Mouse (Mus musculus) embryonic stem cell, embryonic (primary cell): ENCODE results near the gene Derl2.

Experiments
- CTCF ChIA-PET, 4 experiments: fragments of 300-600 bp in 2 of 4; fragments of 350-600 bp in 2 of 4; sonication (Branson Sonifier 250); formaldehyde crosslinking; loops; one replicate each; lab custom pipeline; 2022; ENCODE audit warnings: inconsistent platforms in 2 of 4; lab: Charles Lee
- POLR2A ChIA-PET, 4 experiments: fragments of 300-600 bp in 2 of 4; fragments of 350-600 bp in 2 of 4; sonication (Branson Sonifier 250); formaldehyde crosslinking; loops; one replicate each; lab custom pipeline; 2022; ENCODE audit warnings: antibody characterized with exemption in 4 of 4, inconsistent platforms in 1 of 4; lab: Charles Lee

Derl2 gene

GRCm38 (mm10) chr11:71019201-71020068, at the start of gene Derl2, which contains the start of gene Mis12:
TSS of gene Derl2 (minus strand) at chr11:71019841.
TSS of gene Mis12 (plus strand) at chr11:71019611.
- POLR2A ChIA-PET: interaction anchor here (0.6 to 9.3 kb wide), 87 partner anchors 8 to 1946 kb away, joined by 3 to 156 read pairs (median 5); partner anchors contain the start of genes Dhx33 (in 4 of the 4), 6330403K07Rik (in 3 of the 4), C1qbp (in 3 of the 4) and Nup88 (in 3 of the 4)
- CTCF ChIA-PET: interaction anchor here in 2 of 4 experiments (0.8 to 1.5 kb wide), 5 partner anchors 10 to 587 kb away, joined by 3 to 5 read pairs (median 4); partner anchors contain the start of genes Arrb2 (in 1 of the 2), Nup88 (in 1 of the 2) and Rpain (in 1 of the 2)

- CTCF ChIA-PET: interaction anchor here in 2 of 4 experiments (0.6 to 2.3 kb wide), 4 partner anchors 151 to 423 kb away, joined by 4 to 12 read pairs (median 4); no protein-coding TSS in a partner anchor
- POLR2A ChIA-PET: interaction anchor here in 2 of 4 experiments (1.0 to 1.4 kb wide), 2 partner anchors 33 to 600 kb away, joined by 3 to 4 read pairs; partner anchors contain the start of genes Derl2 (in 1 of the 2) and Mis12 (in 1 of the 2)
Observed at GRCm38 (mm10) chr11:71052554-71052953, 32.9 kb upstream of the Derl2 start.

- ChIA-PET CTCF (no interaction called here), POLR2A (no interaction called here)
Observed at GRCm38 (mm10) chr11:71039526-71040298, 20.1 kb upstream of the Derl2 start.

GRCm38 (mm10) chr11:71033163-71033761, 13.6 kb upstream of the Derl2 start, which contains the start of gene 6330403K07Rik:
TSS of gene 6330403K07Rik (minus strand) at chr11:71033513.
- POLR2A ChIA-PET: interaction anchor here (0.5 to 7.7 kb wide), 13 partner anchors 14 to 327 kb away, joined by 3 to 84 read pairs (median 4); partner anchors contain the start of genes Derl2 (in 4 of the 4), Mis12 (in 4 of the 4), Dhx33 (in 1 of the 4) and Nup88 (in 1 of the 4)
- CTCF ChIA-PET: interaction anchor here in 2 of 4 experiments (0.5 to 0.7 kb wide), 3 partner anchors 67 to 1257 kb away, joined by 3 to 7 read pairs (median 4); no protein-coding TSS in a partner anchor

GRCm38 (mm10) chr11:71032491-71033162, 13.0 kb upstream of the Derl2 start:
- CTCF ChIA-PET: no interaction called here
- POLR2A ChIA-PET: interaction anchor here (1.0 to 7.7 kb wide), 8 partner anchors 13 to 29 kb away, joined by 3 to 84 read pairs (median 6); partner anchors contain the start of genes Derl2 (in 4 of the 4), Mis12 (in 4 of the 4) and Dhx33 (in 2 of the 4)

- ChIA-PET POLR2A (interaction anchor here (1.0 to 7.7 kb wide), 10 partner anchors 12 to 65 kb away, joined by 3 to 84 read pairs (median 6); partner anchors contain the start of genes Derl2 (in 4 of the 4), Mis12 (in 4 of the 4), Dhx33 (in 2 of the 4) and Nup88 (in 1 of the 4)), CTCF (interaction anchor here in 1 of 4 experiments (0.5 kb wide), 1 partner anchor 619 kb away, joined by 4 read pairs; no protein-coding TSS in a partner anchor)
Observed at GRCm38 (mm10) chr11:71032070-71032469, 12.4 kb upstream of the Derl2 start.

- CTCF ChIA-PET: no interaction called here
- POLR2A ChIA-PET: interaction anchor here in 3 of 4 experiments (0.6 to 7.7 kb wide), 8 partner anchors 10 to 1177 kb away, joined by 3 to 84 read pairs (median 4); partner anchors contain the start of genes Derl2 (in 3 of the 3), Mis12 (in 3 of the 3), C1qbp (in 1 of the 3) and Nup88 (in 1 of the 3)
Observed at GRCm38 (mm10) chr11:71029403-71030118, 9.9 kb upstream of the Derl2 start.

- POLR2A ChIA-PET: interaction anchor here in 3 of 4 experiments (0.8 to 7.7 kb wide), 6 partner anchors 9 to 73 kb away, joined by 3 to 84 read pairs (median 5); partner anchors contain the start of genes Derl2 (in 2 of the 3), Mis12 (in 2 of the 3), Nup88 (in 1 of the 3) and Rpain (in 1 of the 3)
- CTCF ChIA-PET: no interaction called here
Observed at GRCm38 (mm10) chr11:71028280-71028679, 8.6 kb upstream of the Derl2 start.

- CTCF ChIA-PET: interaction anchor here in 1 of 4 experiments (0.8 to 1.0 kb wide), 3 partner anchors 10 to 586 kb away, joined by 3 to 4 read pairs (median 4); partner anchors contain the start of gene Arrb2
- POLR2A ChIA-PET: interaction anchor here (0.6 to 9.3 kb wide), 76 partner anchors 9 to 1947 kb away, joined by 3 to 156 read pairs (median 5); partner anchors contain the start of genes Dhx33 (in 4 of the 4), 6330403K07Rik (in 3 of the 4), C1qbp (in 3 of the 4) and Nup88 (in 3 of the 4)
Observed at GRCm38 (mm10) chr11:71018416-71019200, 1.0 kb downstream of the Derl2 start.

- ChIA-PET CTCF (interaction anchor here in 2 of 4 experiments (0.6 to 1.1 kb wide), 2 partner anchors 13 to 200 kb away, joined by 3 to 5 read pairs; partner anchors contain the start of gene Dhx33 (in 1 of the 2)), POLR2A (interaction anchor here in 3 of 4 experiments (0.6 to 9.3 kb wide), 10 partner anchors 11 to 48 kb away, joined by 3 to 156 read pairs (median 18); partner anchors contain the start of genes Dhx33 (in 3 of the 3), 6330403K07Rik (in 2 of the 3) and C1qbp (in 1 of the 3))
Observed at GRCm38 (mm10) chr11:71017051-71017450, 2.6 kb downstream of the Derl2 start.

- ChIA-PET POLR2A (interaction anchor here in 3 of 4 experiments (0.5 to 9.3 kb wide), 14 partner anchors 7 to 1520 kb away, joined by 3 to 156 read pairs (median 4); partner anchors contain the start of genes C1qbp (in 1 of the 3), Derl2 (in 1 of the 3), Dhx33 (in 1 of the 3) and Mis12 (in 1 of the 3)), CTCF (no interaction called here)
Observed at GRCm38 (mm10) chr11:71012743-71013142, 6.9 kb downstream of the Derl2 start.

GRCm38 (mm10) chr11:71008321-71008720, 11.3 kb downstream of the Derl2 start:
- CTCF ChIA-PET: interaction anchor here in 2 of 4 experiments (1.0 to 1.2 kb wide), 2 partner anchors 11 to 58 kb away, joined by 3 read pairs; partner anchors contain the start of gene Mis12 (in 1 of the 2)

GRCm38 (mm10) chr11:71007831-71008230, 11.8 kb downstream of the Derl2 start:
- ChIA-PET POLR2A (interaction anchor here (0.6 to 10.0 kb wide), 7 partner anchors 9 to 361 kb away, joined by 3 to 156 read pairs (median 3); partner anchors contain the start of genes Derl2 (in 4 of the 4), Mis12 (in 4 of the 4), Rnf167 (in 1 of the 4) and Slc25a11 (in 1 of the 4)), CTCF (no interaction called here)

More at GRCm38 (mm10) chr11:71008321-71008720, 11.3 kb downstream of the Derl2 start:
- POLR2A ChIA-PET: interaction anchor here in 3 of 4 experiments (0.8 to 10.0 kb wide), 6 partner anchors 8 to 43 kb away, joined by 3 to 156 read pairs (median 6); partner anchors contain the start of genes Derl2 (in 3 of the 3), Mis12 (in 2 of the 3) and Nup88 (in 1 of the 3)

- ChIA-PET CTCF (interaction anchor here in 1 of 4 experiments (0.6 kb wide), 1 partner anchor 58 kb away, joined by 5 read pairs; no protein-coding TSS in a partner anchor), POLR2A (interaction anchor here (1.0 to 10.0 kb wide), 8 partner anchors 10 to 360 kb away, joined by 3 to 156 read pairs (median 4); partner anchors contain the start of genes Derl2 (in 4 of the 4), Mis12 (in 4 of the 4), Rnf167 (in 1 of the 4) and Slc25a11 (in 1 of the 4))
Observed at GRCm38 (mm10) chr11:71007026-71007425, 12.6 kb downstream of the Derl2 start.
